Mouse (Mus musculus) embryonic facial prominence, embryonic 11.5 days (tissue): ENCODE data around the gene Camkk2. TPM values are rescaled to one million over a fixed set of nuclear protein-coding genes. Genes with fewer than 3 reads are reported as not detected.

Experiments
- ATAC-seq: fragments of 200-750 bp; cut with Nextera tagmentation; replicated peaks from 2 replicates; pipeline ENCODE4 v1.8.0; 2017; ENCODE audit warnings: low read depth; ENCODE audit not compliant: insufficient number of reproducible peaks, low FRiP score, low TSS enrichment
- DNase-seq: peaks from one replicate; pipeline ENCODE4 v3.0.0-alpha.2; 2015; ENCODE audit warnings: low spot score
- H3K27ac ChIP-seq: fragments of 300-500 bp; sonication (generic); replicated peaks from 2 replicates; pipeline ENCODE4 v1.5.1; 2014; ENCODE audit warnings: mild to moderate bottlenecking, low read depth, low read length, control low read depth
- H3K27me3 ChIP-seq: fragments of 300-500 bp; sonication (generic); 2 replicates; pipeline ENCODE4 v1.6.1; 2014; ENCODE audit warnings: mild to moderate bottlenecking, low read length, moderate library complexity, mixed read lengths; ENCODE audit not compliant: control insufficient read depth, insufficient read depth
- H3K36me3 ChIP-seq: fragments of 300-500 bp; sonication (generic); replicated peaks from 2 replicates; pipeline ENCODE4 v1.6.1; 2014; ENCODE audit warnings: low read depth, mild to moderate bottlenecking, low read length, moderate library complexity, mixed read lengths; ENCODE audit not compliant: control insufficient read depth, insufficient read depth
- H3K4me1 ChIP-seq: fragments of 300-500 bp; sonication (generic); 2 replicates; pipeline ENCODE4 v1.6.1; 2014; ENCODE audit warnings: low read length, mixed read lengths; ENCODE audit not compliant: control insufficient read depth, insufficient read depth
- H3K4me2 ChIP-seq: fragments of 300-500 bp; sonication (generic); 2 replicates; pipeline ENCODE4 v1.6.1; 2014; ENCODE audit warnings: low read depth, mild to moderate bottlenecking, control low read depth, low read length, moderate library complexity
- H3K4me3 ChIP-seq: fragments of 300-500 bp; sonication (generic); 2 replicates; pipeline ENCODE4 v1.5.1; 2014; ENCODE audit warnings: low read depth, low read length, control low read depth
- H3K9ac ChIP-seq: fragments of 300-500 bp; sonication (generic); replicated peaks from 2 replicates; pipeline ENCODE4 v1.6.1; 2014; ENCODE audit warnings: mild to moderate bottlenecking, control low read depth, low read length
- H3K9me3 ChIP-seq: fragments of 300-500 bp; sonication (generic); replicated peaks from 2 replicates; pipeline ENCODE4 v1.6.1; 2016; ENCODE audit warnings: mild to moderate bottlenecking, low read length, inconsistent platforms, mixed read lengths; ENCODE audit not compliant: control insufficient read depth
- WGBS: fragments of 180-500 bp; shearing (Covaris S2); extraction: QIAGEN DNeasy Blood & Tissue Kit; methylation state at CpG from one replicate; pipeline ENCODE4 v1.1.7; 2014; 5-methylcytosine and 5-hydroxymethylcytosine counted together
- polyA plus RNA-seq: library from polyadenylated mRNA; unstranded; fragments of >200 nt; fragmentation: Nextera tagmentation; extraction: Ambion mirVana; gene quantifications from 2 replicates; pipeline ENCODE4 v1.2.1, GENCODE M21; 2014

Camkk2 gene
- polyA plus RNA-seq, 1 experiment from 2014 or later, result 21.0 TPM

DNA sequence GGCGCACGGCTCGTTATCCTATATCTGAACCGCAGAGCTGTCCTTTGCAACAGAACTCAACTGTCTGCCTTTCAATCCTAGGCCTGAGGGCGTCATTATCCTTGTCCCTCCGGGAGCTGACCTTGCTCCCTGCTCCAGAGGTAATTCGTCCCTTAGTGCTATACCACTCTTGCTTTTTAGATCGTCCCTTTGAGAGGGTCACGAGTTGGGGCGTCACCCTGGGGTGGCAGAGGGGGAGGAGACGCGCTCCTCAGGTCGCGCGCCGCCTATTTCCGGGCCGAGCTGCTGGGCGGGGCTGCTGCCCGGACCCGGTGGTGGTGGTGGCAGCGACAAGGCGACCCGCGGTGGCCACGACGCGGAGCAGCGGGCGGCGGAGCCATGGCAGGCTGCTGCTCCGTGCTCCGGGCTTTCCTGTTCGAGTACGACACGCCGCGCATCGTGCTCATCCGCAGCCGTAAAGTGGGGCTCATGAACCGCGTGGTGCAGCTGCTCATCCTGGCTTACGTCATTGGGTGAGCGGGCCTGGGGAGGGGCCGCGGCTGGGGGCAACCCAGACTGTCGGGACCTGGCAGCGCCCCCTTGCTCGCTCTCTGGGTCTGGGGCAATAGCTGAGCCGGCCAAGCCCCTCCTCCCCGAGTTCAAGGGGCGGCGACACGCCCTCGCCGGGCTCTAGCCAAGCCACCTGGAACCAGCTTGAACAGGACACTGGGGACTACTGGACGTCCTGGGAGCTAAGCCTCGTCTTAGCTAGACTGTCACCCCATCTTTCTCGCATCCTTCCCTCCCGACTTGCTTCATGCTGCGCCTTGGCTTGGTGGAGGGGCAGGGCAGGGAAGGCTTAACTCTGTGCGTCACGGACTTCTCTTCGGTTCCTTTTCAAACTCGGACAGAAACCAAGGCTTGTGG lies 71.7 kb downstream of the Camkk2 start, which contains the start of gene P2rx4:
TSS of gene P2rx4 (plus strand) at position 269 of the 906 bp plus-strand sequence.
- peak; percentile 77 for DNase-seq
- Histone ChIP-seq H3K4me1 (no peaks in the 10 kb centered on the region), H3K9ac (peak within 1 kb of the TSS; percentile 57), H3K4me3 (peak within 1 kb of the TSS; percentile 46), H3K27ac (0 out of 2 replicates have a peak within 1 kb of the TSS, but pooled peaks have one; percentile 1), H3K9me3 (no peaks in the 10 kb centered on the region), H3K27me3 (no peaks in the 10 kb centered on the region), H3K36me3 (no peaks in the 10 kb centered on the region), H3K4me2 (peak within 1 kb of the TSS; percentile 82)
- ATAC-seq, result peak; percentile 70
- WGBS, result under 1% methylated on average over 63 of the region's 66 CpGs

- H3K4me2 ChIP-seq, result peak overlapping the region; percentile 82
- no peaks in the 10 kb centered on the region for H3K9me3 ChIP-seq
- no peaks in the 10 kb centered on the region for H3K4me1 ChIP-seq
- no peak for ATAC-seq
- no peaks in the 10 kb centered on the region for H3K27me3 ChIP-seq
- H3K27ac ChIP-seq, result no peak overlapping the region
- peak overlapping the region; percentile 46 for H3K4me3 ChIP-seq
- no peak for DNase-seq
- WGBS, result 35% methylated on average over 5 of the region's 5 CpGs
- H3K36me3 ChIP-seq, result no peaks in the 10 kb centered on the region
- peak overlapping the region; percentile 57 for H3K9ac ChIP-seq
Observed at GRCm38 (mm10) chr5:122706917-122707275, 72.3 kb downstream of the Camkk2 start.

DNA sequence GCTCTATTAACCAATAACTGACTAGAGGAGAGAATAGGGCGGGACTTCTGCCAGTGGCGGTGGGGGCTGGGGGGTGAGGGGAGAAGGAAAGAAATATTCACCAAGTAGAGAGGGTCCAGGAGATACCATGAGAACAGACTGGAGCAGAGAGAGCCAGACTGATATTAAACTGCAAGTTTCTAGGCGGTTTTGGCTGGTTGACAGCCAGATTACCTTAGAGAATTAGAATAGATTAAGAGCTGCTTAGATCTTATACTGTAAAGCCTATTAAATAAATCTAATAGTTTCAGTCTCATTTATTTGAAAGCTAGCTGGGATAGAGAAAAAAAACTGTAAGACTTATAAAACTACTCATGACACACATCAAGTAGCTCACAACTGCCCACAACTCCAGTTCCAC lies 74.0 kb downstream of the Camkk2 start:
- 83% methylated on average over 3 of the region's 3 CpGs for WGBS
- Histone ChIP-seq H3K36me3 (no peaks in the 10 kb centered on the region), H3K4me2 (no peak overlapping the region), H3K4me1 (no peaks in the 10 kb centered on the region), H3K27ac (no peak overlapping the region), H3K9ac (no peak overlapping the region), H3K27me3 (no peaks in the 10 kb centered on the region), H3K9me3 (no peaks in the 10 kb centered on the region), H3K4me3 (no peak overlapping the region)
- ATAC-seq, result no peak
- no peak for DNase-seq

GRCm38 (mm10) chr5:122704571-122704970 lies 74.6 kb downstream of the Camkk2 start:
- no peak for ATAC-seq
- Histone ChIP-seq H3K9ac (no peak overlapping the region), H3K27ac (no peak overlapping the region), H3K36me3 (no peaks in the 10 kb centered on the region), H3K4me3 (no peak overlapping the region), H3K27me3 (no peaks in the 10 kb centered on the region), H3K4me1 (no peaks in the 10 kb centered on the region), H3K9me3 (no peaks in the 10 kb centered on the region), H3K4me2 (no peak overlapping the region)
- no peak for DNase-seq
- WGBS, result 89% methylated on average over 4 of the region's 4 CpGs

DNA sequence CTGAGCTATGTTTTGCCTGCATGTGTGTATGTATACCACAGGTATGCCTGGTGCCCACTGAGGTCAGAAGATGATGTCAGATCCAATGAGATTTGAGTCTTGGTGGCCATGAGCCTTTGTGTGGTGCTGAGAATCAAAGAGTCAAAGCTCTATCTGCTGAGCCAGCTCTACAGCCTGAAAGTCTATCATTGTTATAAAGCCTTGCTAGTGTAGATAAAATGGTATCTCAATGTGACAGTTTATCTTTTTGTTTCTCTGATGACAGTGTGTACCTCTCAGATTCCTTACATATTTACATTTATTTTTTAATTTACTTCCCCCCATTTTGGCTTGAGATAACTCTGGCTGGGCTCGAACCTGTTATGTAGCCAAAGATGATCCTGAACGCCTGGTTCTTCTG lies 75.6 kb downstream of the Camkk2 start:
- no peak overlapping the region for H3K27ac ChIP-seq
- H3K4me1 ChIP-seq, result no peaks in the 10 kb centered on the region
- H3K9me3 ChIP-seq, result no peaks in the 10 kb centered on the region
- no peaks in the 10 kb centered on the region for H3K36me3 ChIP-seq
- no peak overlapping the region for H3K4me2 ChIP-seq
- no peak for DNase-seq
- WGBS, result 86% methylated on average over 2 of the region's 2 CpGs
- H3K4me3 ChIP-seq, result no peak overlapping the region
- ATAC-seq, result no peak
- H3K27me3 ChIP-seq, result no peaks in the 10 kb centered on the region
- no peak overlapping the region for H3K9ac ChIP-seq

- DNase-seq, result no peak
- Histone ChIP-seq H3K9me3 (no peaks in the 10 kb centered on the region), H3K4me3 (no peak overlapping the region), H3K9ac (no peak overlapping the region), H3K4me1 (no peaks in the 10 kb centered on the region), H3K27ac (no peak overlapping the region), H3K36me3 (no peaks in the 10 kb centered on the region), H3K27me3 (no peaks in the 10 kb centered on the region), H3K4me2 (no peak overlapping the region)
- 78% methylated on average over 6 of the region's 6 CpGs for WGBS
- ATAC-seq, result no peak
Observed at GRCm38 (mm10) chr5:122702156-122702555, 77.1 kb downstream of the Camkk2 start.

- Histone ChIP-seq H3K4me1 (no peaks in the 10 kb centered on the region), H3K9me3 (no peaks in the 10 kb centered on the region), H3K27ac (no peak overlapping the region), H3K4me2 (no peak overlapping the region), H3K36me3 (no peaks in the 10 kb centered on the region), H3K4me3 (no peak overlapping the region), H3K27me3 (no peaks in the 10 kb centered on the region), H3K9ac (no peak overlapping the region)
- ATAC-seq (no peak), DNase-seq (no peak)
- WGBS, result 52% methylated on average over 5 of the region's 5 CpGs
Observed at GRCm38 (mm10) chr5:122700837-122701212, 78.4 kb downstream of the Camkk2 start.

DNA sequence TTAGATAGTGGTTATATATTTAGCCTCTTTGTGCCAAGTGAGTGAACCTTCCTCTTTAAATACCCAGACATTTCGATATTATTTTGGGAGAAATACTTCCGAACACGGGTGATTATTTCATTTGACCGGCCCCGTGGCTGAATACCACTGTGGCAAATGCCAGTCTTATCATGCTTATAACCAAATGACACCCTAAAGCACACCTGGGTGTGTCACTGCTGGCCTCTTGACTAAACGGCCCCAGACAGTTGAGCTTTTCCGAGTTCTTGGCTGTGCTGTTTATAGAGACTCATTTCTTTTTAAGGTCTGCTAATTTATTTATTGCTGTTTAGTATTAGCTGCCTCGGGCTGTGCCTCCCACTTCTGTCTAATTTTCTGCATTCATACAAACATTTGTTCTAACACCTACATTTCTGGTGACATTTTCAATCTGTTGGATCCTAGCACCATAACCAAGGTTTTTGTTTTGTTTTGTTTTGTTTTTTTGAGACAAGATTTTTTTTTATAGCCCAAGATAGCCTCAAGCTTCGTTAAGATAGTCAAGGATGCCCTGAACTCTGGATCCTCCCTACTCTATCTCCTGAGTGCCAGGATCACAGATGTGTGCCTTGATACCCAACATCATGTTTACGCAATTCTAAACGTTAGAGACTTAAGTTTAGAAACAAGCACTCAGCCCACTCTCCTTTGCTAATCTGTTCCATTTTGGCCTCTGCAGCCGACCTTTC lies 78.9 kb downstream of the Camkk2 start:
- Histone ChIP-seq H3K9me3 (no peaks in the 10 kb centered on the region), H3K36me3 (no peaks in the 10 kb centered on the region), H3K9ac (no peak overlapping the region), H3K4me1 (no peaks in the 10 kb centered on the region), H3K27ac (no peak overlapping the region), H3K4me3 (no peak overlapping the region), H3K4me2 (no peak overlapping the region), H3K27me3 (no peaks in the 10 kb centered on the region)
- no peak for ATAC-seq
- 85% methylated on average over 12 of the region's 12 CpGs for WGBS
- DNase-seq, result no peak
